Mouse (Mus musculus): ENCODE measurements around the gene Olfr648. TPM values are rescaled to one million over a fixed set of nuclear protein-coding genes. Genes with fewer than 3 reads are reported as not detected.

Gene Olfr648
- polyA plus RNA-seq, 1 experiment from 2014 or later, result 0.56 TPM

DNA sequence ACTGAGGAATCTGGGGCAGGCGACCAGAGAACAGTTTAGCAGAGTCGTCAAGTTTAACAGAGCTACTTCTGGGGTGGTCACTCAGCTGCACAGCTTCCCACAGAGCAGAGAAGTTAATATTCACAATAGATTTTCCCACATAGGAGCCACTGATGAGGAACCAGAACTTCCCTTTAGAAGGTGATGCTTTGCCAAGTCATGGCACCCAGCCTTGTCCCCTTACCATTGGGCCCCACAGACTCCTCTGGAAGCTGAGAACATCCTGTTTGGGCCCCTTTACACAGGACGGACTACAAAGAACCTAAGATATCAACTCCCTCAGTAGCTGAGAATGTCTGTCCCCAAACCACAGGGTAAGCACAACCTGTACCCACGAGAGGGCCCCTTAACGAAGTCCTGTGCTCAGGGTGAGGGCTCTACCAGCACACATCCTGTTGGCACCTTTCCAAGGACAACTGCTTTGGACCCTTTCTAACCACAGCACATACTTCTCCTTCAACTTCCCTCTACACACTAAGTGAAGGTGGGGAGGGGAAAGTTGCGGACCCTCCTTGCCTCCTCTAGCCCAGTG lies 13.5 kb downstream of the Olfr648 start:
- no peaks in the 10 kb centered on the region for H3K4me1 ChIP-seq
- no peaks in the 10 kb centered on the region for H3K9me3 ChIP-seq (replicated peaks)
- no peak overlapping the region for H3K4me2 ChIP-seq (replicated peaks)
- WGBS, result 76% methylated on average over 6 of the region's 6 CpGs
- ATAC-seq (ENCODE audit: low FRiP score), result no peak
- H3K9ac ChIP-seq, result no peak overlapping the region
- H3K4me3 ChIP-seq, result no peak overlapping the region
- H3K27ac ChIP-seq, result no peak overlapping the region
- no peaks in the 10 kb centered on the region for H3K27me3 ChIP-seq
- no peaks in the 10 kb centered on the region for H3K36me3 ChIP-seq

DNA sequence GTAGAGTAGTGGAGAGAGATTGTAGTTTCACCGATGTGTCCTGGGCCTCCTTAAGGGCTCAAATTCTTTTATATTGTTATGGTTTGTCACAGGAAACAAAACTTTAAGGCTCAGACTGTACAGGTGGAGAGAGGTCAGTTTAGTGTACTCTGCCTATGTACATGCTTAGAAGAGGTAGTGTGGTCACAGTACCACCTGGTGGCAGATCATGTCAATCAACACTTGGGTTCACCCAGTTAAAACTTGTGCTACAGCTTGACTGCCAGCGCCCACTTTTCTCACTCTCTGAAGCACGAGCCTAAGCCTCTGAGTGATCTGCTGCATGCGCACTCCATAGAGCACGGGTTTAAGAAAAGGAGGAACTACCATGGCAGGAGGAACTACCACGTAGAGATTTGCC lies 16.1 kb downstream of the Olfr648 start:
- Histone ChIP-seq H3K4me3 (no peak overlapping the region), H3K36me3 (no peaks in the 10 kb centered on the region), H3K9me3 (replicated peaks) (no peaks in the 10 kb centered on the region), H3K9ac (no peak overlapping the region), H3K27me3 (no peaks in the 10 kb centered on the region), H3K27ac (no peak overlapping the region), H3K4me2 (replicated peaks) (no peak overlapping the region), H3K4me1 (no peaks in the 10 kb centered on the region)
- 85% methylated on average over 6 of the region's 6 CpGs for WGBS
- ATAC-seq (ENCODE audit: low FRiP score), result no peak

DNA sequence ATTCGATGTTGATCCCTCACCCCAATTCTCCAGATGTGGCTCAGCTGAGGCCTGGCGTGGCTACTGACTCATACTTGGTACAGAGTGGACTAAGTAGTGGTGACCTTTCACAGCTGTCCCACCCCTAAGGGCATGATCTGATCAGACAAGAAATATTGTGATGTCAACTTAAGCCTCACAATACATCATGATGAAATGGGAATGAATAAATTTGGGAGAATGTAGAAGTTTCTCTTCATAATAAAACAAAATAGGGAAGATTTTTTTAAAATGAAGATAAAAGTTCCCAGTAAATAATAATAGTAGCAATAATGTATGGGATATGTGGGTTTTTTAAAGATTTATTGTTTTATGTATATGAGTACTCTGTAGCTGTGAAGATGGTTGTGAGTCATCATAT lies 32.7 kb downstream of the Olfr648 start, which contains the start of gene Ubqlnl:
Gene Ubqlnl (minus strand): TSS at position 101 of the 400 bp plus-strand sequence.
- no peak within 1 kb of the TSS for H3K9ac ChIP-seq
- WGBS, result 80% methylated on average over 2 of the region's 2 CpGs
- no peaks in the 10 kb centered on the region for H3K9me3 ChIP-seq (replicated peaks)
- no peaks in the 10 kb centered on the region for H3K4me1 ChIP-seq
- no peak within 1 kb of the TSS for H3K27ac ChIP-seq
- no peak within 1 kb of the TSS for H3K4me2 ChIP-seq (replicated peaks)
- no peaks in the 10 kb centered on the region for H3K27me3 ChIP-seq
- no peak within 1 kb of the TSS for H3K4me3 ChIP-seq
- ATAC-seq (ENCODE audit: low FRiP score), result no peak
- H3K36me3 ChIP-seq, result no peaks in the 10 kb centered on the region

DNA sequence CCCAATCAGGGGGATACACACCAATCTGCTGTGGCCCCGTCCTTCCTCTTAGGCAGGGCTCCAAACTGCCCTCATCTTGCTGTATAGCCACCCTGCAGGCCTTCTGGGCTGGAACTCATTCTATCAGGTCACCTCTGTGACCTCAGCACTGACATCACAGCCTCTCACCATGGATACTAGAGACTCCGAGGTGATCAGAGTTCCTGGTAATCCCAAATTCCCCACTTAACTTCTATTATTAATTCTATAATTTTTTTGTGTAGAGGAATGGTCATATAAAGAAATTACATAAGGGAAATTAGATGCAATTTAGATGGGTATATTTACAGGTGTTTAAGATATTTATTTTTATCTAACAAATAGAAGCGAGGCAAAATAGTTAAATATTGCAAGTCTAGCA lies 40.0 kb downstream of the Olfr648 start, which contains the start of gene Ubqln3:
Gene Ubqln3 (minus strand): TSS at position 101 of the 400 bp plus-strand sequence.
- no peak for ATAC-seq (ENCODE audit: low FRiP score)
- H3K4me1 ChIP-seq, result no peaks in the 10 kb centered on the region
- H3K4me2 ChIP-seq (replicated peaks), result no peak within 1 kb of the TSS
- H3K9ac ChIP-seq, result no peak within 1 kb of the TSS
- no peak within 1 kb of the TSS for H3K4me3 ChIP-seq
- no peaks in the 10 kb centered on the region for H3K36me3 ChIP-seq
- 80% methylated on average over 3 of the region's 3 CpGs for WGBS
- H3K27ac ChIP-seq, result no peak within 1 kb of the TSS
- no peaks in the 10 kb centered on the region for H3K27me3 ChIP-seq
- no peaks in the 10 kb centered on the region for H3K9me3 ChIP-seq (replicated peaks)

DNA sequence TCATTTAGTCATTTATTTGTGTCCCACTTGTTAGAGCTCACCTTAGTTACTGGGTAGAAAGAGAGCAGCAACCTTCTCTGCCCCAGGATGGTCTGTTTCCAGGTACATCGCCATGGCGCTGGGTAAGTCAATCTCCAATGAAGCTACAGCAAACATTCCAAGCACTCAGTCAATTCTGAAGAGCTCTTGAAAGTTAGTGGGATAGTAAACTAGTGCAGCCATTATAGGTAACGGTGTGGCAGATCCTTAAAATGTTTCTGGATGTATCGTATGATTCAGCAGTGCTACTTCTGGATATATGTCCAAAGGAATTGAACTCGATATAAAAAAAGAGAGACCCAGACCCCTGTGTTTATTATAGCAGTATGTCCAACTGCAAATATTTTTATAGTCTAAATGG lies 45.9 kb downstream of the Olfr648 start, which contains the start of gene Olfr643:
Gene Olfr643 (minus strand): TSS at position 101 of the 400 bp plus-strand sequence.
- Histone ChIP-seq H3K9ac (no peak within 1 kb of the TSS), H3K4me1 (no peaks in the 10 kb centered on the region), H3K9me3 (replicated peaks) (no peaks in the 10 kb centered on the region), H3K4me2 (replicated peaks) (no peak within 1 kb of the TSS), H3K4me3 (no peak within 1 kb of the TSS), H3K36me3 (no peaks in the 10 kb centered on the region), H3K27me3 (no peaks in the 10 kb centered on the region), H3K27ac (no peak within 1 kb of the TSS)
- no peak for ATAC-seq (ENCODE audit: low FRiP score)
- 91% methylated on average over 5 of the region's 5 CpGs for WGBS

DNA sequence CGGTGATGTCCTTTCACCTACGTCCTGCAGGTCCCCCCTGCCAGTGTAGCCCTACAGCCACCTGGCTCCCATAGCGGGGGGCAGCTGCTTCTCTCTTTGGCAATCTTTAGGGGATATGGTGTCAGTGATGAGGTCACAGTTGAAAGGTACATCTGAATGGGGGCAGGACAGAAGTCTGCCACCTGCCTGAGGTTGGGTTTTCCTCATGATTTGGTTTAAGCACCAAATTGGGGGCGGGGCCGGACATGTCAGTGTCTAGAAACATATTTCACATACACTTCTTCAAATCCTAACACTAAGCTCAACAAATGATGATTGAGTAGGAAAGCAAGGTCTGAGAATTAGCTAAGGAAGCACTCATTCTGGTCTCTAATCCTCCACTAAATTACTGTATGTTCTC lies 53.5 kb downstream of the Olfr648 start, which contains the start of gene Ubqln5:
Gene Ubqln5 (minus strand): TSS at position 101 of the 400 bp plus-strand sequence.
- no peak within 1 kb of the TSS for H3K27ac ChIP-seq
- H3K9me3 ChIP-seq (replicated peaks), result no peaks in the 10 kb centered on the region
- 93% methylated on average over 5 of the region's 5 CpGs for WGBS
- H3K27me3 ChIP-seq, result no peaks in the 10 kb centered on the region
- H3K36me3 ChIP-seq, result no peaks in the 10 kb centered on the region
- no peaks in the 10 kb centered on the region for H3K4me1 ChIP-seq
- H3K9ac ChIP-seq, result no peak within 1 kb of the TSS
- no peak for ATAC-seq (ENCODE audit: low FRiP score)
- no peak within 1 kb of the TSS for H3K4me3 ChIP-seq
- H3K4me2 ChIP-seq (replicated peaks), result no peak within 1 kb of the TSS

Other genes starting within 250 kb of the Olfr648 start
- not detected in 2 replicates for gene Olfr632, start 249.0 kb downstream of the Olfr648 start, polyA plus RNA-seq (2016; fragmentation: Nextera tagmentation; extraction: Ambion mirVana)
- not detected in 2 replicates for gene Olfr633, start 239.0 kb downstream of the Olfr648 start, polyA plus RNA-seq (2016; fragmentation: Nextera tagmentation; extraction: Ambion mirVana)
- not detected in 2 replicates for gene Olfr635, start 212.2 kb downstream of the Olfr648 start, polyA plus RNA-seq (2016; fragmentation: Nextera tagmentation; extraction: Ambion mirVana)
- gene Olfr638, start 184.6 kb downstream of the Olfr648 start, polyA plus RNA-seq (2016; fragmentation: Nextera tagmentation; extraction: Ambion mirVana), result not detected in 2 replicates
- 0.04 TPM in 1 of 2 replicates, not detected in the other for gene Olfr639, start 166.1 kb downstream of the Olfr648 start, polyA plus RNA-seq (2016; fragmentation: Nextera tagmentation; extraction: Ambion mirVana)
- gene Olfr640, start 157.8 kb downstream of the Olfr648 start, polyA plus RNA-seq (2016; fragmentation: Nextera tagmentation; extraction: Ambion mirVana), result not detected in 2 replicates
- gene Olfr641, start 147.9 kb downstream of the Olfr648 start, polyA plus RNA-seq (2016; fragmentation: Nextera tagmentation; extraction: Ambion mirVana), result not detected in 2 replicates
- gene Olfr642, start 130.7 kb downstream of the Olfr648 start, polyA plus RNA-seq (2016; fragmentation: Nextera tagmentation; extraction: Ambion mirVana), result not detected in 2 replicates
- not detected in 2 replicates for gene 4930516K23Rik, start 121.9 kb downstream of the Olfr648 start, polyA plus RNA-seq (2016; fragmentation: Nextera tagmentation; extraction: Ambion mirVana)
- not detected in 2 replicates for gene Olfr644, start 111.5 kb downstream of the Olfr648 start, polyA plus RNA-seq (2016; fragmentation: Nextera tagmentation; extraction: Ambion mirVana)
- not detected in 2 replicates for gene Olfr645, start 97.9 kb downstream of the Olfr648 start, polyA plus RNA-seq (2016; fragmentation: Nextera tagmentation; extraction: Ambion mirVana)
- gene Olfr646, start 78.5 kb downstream of the Olfr648 start, polyA plus RNA-seq (2016; fragmentation: Nextera tagmentation; extraction: Ambion mirVana), result not detected in 2 replicates
- not detected in 2 replicates for gene Ubqln5, start 53.6 kb downstream of the Olfr648 start, polyA plus RNA-seq (2016; fragmentation: Nextera tagmentation; extraction: Ambion mirVana)
- not detected in 2 replicates for gene Olfr643, start 46.0 kb downstream of the Olfr648 start, polyA plus RNA-seq (2016; fragmentation: Nextera tagmentation; extraction: Ambion mirVana)
- not detected in 2 replicates for gene Ubqln3, start 40.1 kb downstream of the Olfr648 start, polyA plus RNA-seq (2016; fragmentation: Nextera tagmentation; extraction: Ambion mirVana)
- gene Ubqlnl, start 32.8 kb downstream of the Olfr648 start, polyA plus RNA-seq (2016; fragmentation: Nextera tagmentation; extraction: Ambion mirVana), result not detected in 2 replicates
- gene Olfm5, start 18.6 kb downstream of the Olfr648 start, polyA plus RNA-seq (2016; fragmentation: Nextera tagmentation; extraction: Ambion mirVana), result not detected in 2 replicates
- not detected in 2 replicates for gene Olfr649, start 12.6 kb upstream of the Olfr648 start, polyA plus RNA-seq (2016; fragmentation: Nextera tagmentation; extraction: Ambion mirVana)
- gene Trim6, start 35.4 kb upstream of the Olfr648 start, polyA plus RNA-seq (2016; fragmentation: Nextera tagmentation; extraction: Ambion mirVana), result 1.7 and 1.8 TPM in 2 replicates
- gene Trim34a, start 61.1 kb upstream of the Olfr648 start, polyA plus RNA-seq (2016; fragmentation: Nextera tagmentation; extraction: Ambion mirVana), result 0.90 and 1.4 TPM in 2 replicates
- 0.07 and 0.14 TPM in 2 replicates for gene Trim5, start 104.7 kb upstream of the Olfr648 start, polyA plus RNA-seq (2016; fragmentation: Nextera tagmentation; extraction: Ambion mirVana)
- gene Trim12a, start 132.1 kb upstream of the Olfr648 start, polyA plus RNA-seq (2016; fragmentation: Nextera tagmentation; extraction: Ambion mirVana), result 3.4 and 4.2 TPM in 2 replicates
- gene Trim34b, start 146.1 kb upstream of the Olfr648 start, polyA plus RNA-seq (2016; fragmentation: Nextera tagmentation; extraction: Ambion mirVana), result not detected in 2 replicates
- gene Trim12c, start 170.0 kb upstream of the Olfr648 start, polyA plus RNA-seq (2016; fragmentation: Nextera tagmentation; extraction: Ambion mirVana), result 1.0 and 1.3 TPM in 2 replicates
- not detected in 2 replicates for gene Trim30b, start 186.5 kb upstream of the Olfr648 start, polyA plus RNA-seq (2016; fragmentation: Nextera tagmentation; extraction: Ambion mirVana)
- gene Trim30c, start 217.4 kb upstream of the Olfr648 start, polyA plus RNA-seq (2016; fragmentation: Nextera tagmentation; extraction: Ambion mirVana), result not detected in 2 replicates

Measured in hindbrain, embryonic 12.5 days (tissue).